Mouse (Mus musculus): Measurements from ENCODE around the gene Klk1b26. TPM values are rescaled to one million over a fixed set of nuclear protein-coding genes. Genes with fewer than 3 reads are reported as not detected.
"Not testable (repeated sequence)": the region's sequence is repeated elsewhere in the genome, so short reads cannot be mapped to it uniquely, and the experiment has no call there.

The Klk1b26 gene
- total RNA-seq (2021) = not detected

- intact Hi-C loops (cut with DNase I); DNase-seq: not testable (repeated sequence)
Measured at GRCm38 (mm10) chr7:44011868-44012267, at the start of gene Klk1b26. Gene Klk1b26, plus strand, starts transcription at chr7:44012168.

- DNase-seq = no peak
- intact Hi-C loops (cut with DNase I) = no loop called here
Measured at GRCm38 (mm10) chr7:43966451-43966850, 45.5 kb upstream of the Klk1b26 start, which contains the start of gene Klk1b1. Gene Klk1b1, plus strand, starts transcription at chr7:43966751.

GRCm38 (mm10) chr7:43967058-43967457, 44.9 kb upstream of the Klk1b26 start:
- intact Hi-C loops (cut with DNase I) = no loop called here
- no peak for DNase-seq

GRCm38 (mm10) chr7:43967612-43968011, 44.4 kb upstream of the Klk1b26 start:
- intact Hi-C loops (cut with DNase I) = no loop called here
- no peak for DNase-seq

GRCm38 (mm10) chr7:43975761-43976160, 36.2 kb upstream of the Klk1b26 start, which contains the start of gene Klk1b9:
Gene Klk1b9, plus strand, starts transcription at chr7:43976061.
- intact Hi-C loops (cut with DNase I); DNase-seq: not testable (repeated sequence)

GRCm38 (mm10) chr7:43985657-43986056, 26.3 kb upstream of the Klk1b26 start:
- intact Hi-C loops (cut with DNase I) = no loop called here
- DNase-seq = no peak

GRCm38 (mm10) chr7:43994821-43995220, 17.1 kb upstream of the Klk1b26 start:
- intact Hi-C loops (cut with DNase I); DNase-seq: not testable (repeated sequence)

- DNase-seq; intact Hi-C loops (cut with DNase I): not testable (repeated sequence)
Measured at GRCm38 (mm10) chr7:43995577-43995976, 16.4 kb upstream of the Klk1b26 start, which contains the start of gene Klk1b11. Gene Klk1b11, plus strand, starts transcription at chr7:43995877.

GRCm38 (mm10) chr7:44004847-44005246, 7.1 kb upstream of the Klk1b26 start:
- intact Hi-C loops (cut with DNase I) = no loop called here
- DNase-seq = no peak

GRCm38 (mm10) chr7:44014666-44015065, 2.7 kb downstream of the Klk1b26 start:
- DNase-seq; intact Hi-C loops (cut with DNase I): not testable (repeated sequence)

- no peak for DNase-seq
- intact Hi-C loops (cut with DNase I) = no loop called here
Measured at GRCm38 (mm10) chr7:44015071-44015470, 3.1 kb downstream of the Klk1b26 start.

- DNase-seq; intact Hi-C loops (cut with DNase I): not testable (repeated sequence)
Measured at GRCm38 (mm10) chr7:44051990-44052389, 40.0 kb downstream of the Klk1b26 start, which contains the start of gene Klk1b27. Gene Klk1b27, plus strand, starts transcription at chr7:44052290.

Other genes starting within 250 kb of the Klk1b26 start
- gene Klk12, start 243.3 kb upstream of the Klk1b26 start, total RNA-seq (2021) = not detected
- gene Klk11, start 237.6 kb upstream of the Klk1b26 start, total RNA-seq (2021) = not detected
- not detected for gene Klk10, start 231.1 kb upstream of the Klk1b26 start, total RNA-seq (2021)
- gene Klk9, start 220.3 kb upstream of the Klk1b26 start, total RNA-seq (2021) = not detected
- gene Klk8, start 214.6 kb upstream of the Klk1b26 start, total RNA-seq (2021) = 10 to 100 TPM; 13.5 to 16.7 TPM
- under 1 TPM in 1 of 2 experiments, not detected in 1; 0.36 TPM for gene Klk7, start 200.9 kb upstream of the Klk1b26 start, total RNA-seq (2021)
- not detected for gene Klk6, start 187.7 kb upstream of the Klk1b26 start, total RNA-seq (2021)
- gene Klk5, start 170.2 kb upstream of the Klk1b26 start, total RNA-seq (2021) = not detected
- gene Klk4, start 131.0 kb upstream of the Klk1b26 start, total RNA-seq (2021) = not detected
- gene Klk15, start 78.4 kb upstream of the Klk1b26 start, total RNA-seq (2021) = not detected
- gene Klk1b8, start 61.5 kb upstream of the Klk1b26 start, total RNA-seq (2021) = not detected
- gene Klk1b1, start 45.4 kb upstream of the Klk1b26 start, total RNA-seq (2021) = not detected
- not detected for gene Klk1b9, start 36.1 kb upstream of the Klk1b26 start, total RNA-seq (2021)
- gene Klk1b11, start 16.3 kb upstream of the Klk1b26 start, total RNA-seq (2021) = not detected
- not detected for gene Klk1b27, start 40.1 kb downstream of the Klk1b26 start, total RNA-seq (2021)
- not detected for gene Klk1b21, start 90.2 kb downstream of the Klk1b26 start, total RNA-seq (2021)
- gene Klk1b22, start 100.5 kb downstream of the Klk1b26 start, total RNA-seq (2021) = not detected
- gene Klk1b16, start 124.6 kb downstream of the Klk1b26 start, total RNA-seq (2021) = not detected
- not detected for gene Klk1b24, start 176.1 kb downstream of the Klk1b26 start, total RNA-seq (2021)
- gene Klk1b3, start 186.0 kb downstream of the Klk1b26 start, total RNA-seq (2021) = not detected
- not detected for gene Klk1b4, start 195.3 kb downstream of the Klk1b26 start, total RNA-seq (2021)
- gene Klk1b5, start 203.8 kb downstream of the Klk1b26 start, total RNA-seq (2021) = not detected
- gene Klk1, start 213.2 kb downstream of the Klk1b26 start, total RNA-seq (2021) = not detected
- gene Gm36864, start 224.0 kb downstream of the Klk1b26 start, total RNA-seq (2021) = not detected
- under 1 TPM; 0.64 to 0.82 TPM for gene 1700028J19Rik, start 234.5 kb downstream of the Klk1b26 start, total RNA-seq (2021)
- gene 2410002F23Rik, start 234.6 kb downstream of the Klk1b26 start, total RNA-seq (2021) = 100 to 1,000 TPM; 169 to 191 TPM
- gene Acp4, start 245.2 kb downstream of the Klk1b26 start, total RNA-seq (2021) = not detected
- not detected for gene Gm15517, start 249.3 kb downstream of the Klk1b26 start, total RNA-seq (2021)

Measured in left cerebral cortex, postnatal 4 days (tissue).